Mouse (Mus musculus) limb, embryonic 13.5 days (tissue): ENCODE results near the gene Vegfa. TPM values are rescaled to one million over a fixed set of nuclear protein-coding genes. Genes with fewer than 3 reads are reported as not detected.

ENCODE experiments used
- ATAC-seq: fragments of 200-750 bp; cut with Nextera tagmentation; 2 replicates; pipeline ENCODE4 v1.8.0; 2017; ENCODE audit warnings: low read depth, moderate number of reproducible peaks, moderate TSS enrichment; ENCODE audit not compliant: low FRiP score
- H3K27ac ChIP-seq: fragments of 300-500 bp; sonication (generic); 2 replicates; pipeline ENCODE4 v1.5.1; 2015; ENCODE audit warnings: inconsistent platforms, mild to moderate bottlenecking, moderate library complexity
- H3K27me3 ChIP-seq: fragments of 300-500 bp; sonication (generic); 2 replicates; pipeline ENCODE4 v1.6.1; 2015; ENCODE audit warnings: mild to moderate bottlenecking, inconsistent platforms
- H3K36me3 ChIP-seq: fragments of 300-500 bp; sonication (generic); 2 replicates; pipeline ENCODE4 v1.6.1; 2015; ENCODE audit warnings: inconsistent platforms, mild to moderate bottlenecking, moderate library complexity
- H3K4me1 ChIP-seq: fragments of 300-500 bp; sonication (generic); 2 replicates; pipeline ENCODE4 v1.6.1; 2015; ENCODE audit warnings: inconsistent platforms
- H3K4me2 ChIP-seq: fragments of 300-500 bp; sonication (generic); replicated peaks from 2 replicates; pipeline ENCODE4 v1.6.1; 2015; ENCODE audit warnings: inconsistent platforms, mild to moderate bottlenecking, moderate library complexity
- H3K4me3 ChIP-seq: fragments of 300-500 bp; sonication (generic); 2 replicates; pipeline ENCODE4 v1.5.1; 2015; ENCODE audit warnings: moderate library complexity, mild to moderate bottlenecking, inconsistent platforms
- H3K9ac ChIP-seq: fragments of 300-500 bp; sonication (generic); 2 replicates; pipeline ENCODE4 v1.6.1; 2015; ENCODE audit warnings: mild to moderate bottlenecking, inconsistent platforms
- H3K9me3 ChIP-seq: fragments of 300-500 bp; sonication (generic); 2 replicates; pipeline ENCODE4 v1.6.1; 2016; ENCODE audit warnings: inconsistent platforms
- WGBS: fragments of 180-500 bp; shearing (Covaris S2); methylation state at CpG from one replicate; pipeline ENCODE4 v1.1.7; 2015; 5-methylcytosine and 5-hydroxymethylcytosine counted together
- polyA plus RNA-seq: library from polyadenylated mRNA; unstranded; fragments of >200 nt; fragmentation: Nextera tagmentation; extraction: Ambion mirVana; gene quantifications from 2 replicates; pipeline ENCODE4 v1.2.1, GENCODE M21; 2015

The Vegfa gene
- polyA plus RNA-seq, 1 experiment from 2014 or later = 4.6 TPM

GRCm38 (mm10) chr17:45979025-45979805 lies 53.0 kb downstream of the Vegfa start:
- no peaks in the 10 kb centered on the region for H3K36me3 ChIP-seq
- peaks cover 5% of the 10 kb centered on the region; the same call in 1 of the 2 replicates for H3K4me1 ChIP-seq
- H3K27me3 ChIP-seq = no peaks in the 10 kb centered on the region
- no peak for ATAC-seq
- H3K4me3 ChIP-seq = no peak overlapping the region
- no peaks in the 10 kb centered on the region for H3K9me3 ChIP-seq
- H3K27ac ChIP-seq = no peak overlapping the region
- H3K4me2 ChIP-seq = no peak overlapping the region
- 61% methylated on average over 10 of the region's 10 CpGs for WGBS
- no peak overlapping the region for H3K9ac ChIP-seq

- WGBS = 28% methylated on average over 7 of the region's 7 CpGs
- Histone ChIP-seq H3K9ac (no peak overlapping the region), H3K27ac (no peak overlapping the region), H3K4me1 (peaks cover 5% of the 10 kb centered on the region; the same call in 1 of the 2 replicates), H3K4me2 (no peak overlapping the region), H3K4me3 (no peak overlapping the region), H3K27me3 (no peaks in the 10 kb centered on the region), H3K9me3 (0 out of 2 replicates have a peak, but pooled peaks cover 4% of the 10 kb centered on the region), H3K36me3 (no peaks in the 10 kb centered on the region)
- ATAC-seq = no peak
Observed at GRCm38 (mm10) chr17:45974461-45974860, 57.7 kb downstream of the Vegfa start.

- H3K36me3 ChIP-seq = no peaks in the 10 kb centered on the region
- H3K4me2 ChIP-seq = no peak overlapping the region
- H3K27ac ChIP-seq = no peak overlapping the region
- WGBS = 86% methylated on average over 7 of the region's 7 CpGs
- H3K4me3 ChIP-seq = no peak overlapping the region
- ATAC-seq = no peak
- H3K4me1 ChIP-seq = peaks cover 8% of the 10 kb centered on the region
- H3K9ac ChIP-seq = no peak overlapping the region
- 0 out of 2 replicates have a peak, but pooled peaks cover 4% of the 10 kb centered on the region for H3K9me3 ChIP-seq
- no peaks in the 10 kb centered on the region for H3K27me3 ChIP-seq
Observed at GRCm38 (mm10) chr17:45973214-45973613, 59.0 kb downstream of the Vegfa start.

- H3K4me1 ChIP-seq = peaks cover 16% of the 10 kb centered on the region
- WGBS = 83% methylated on average over 7 of the region's 7 CpGs
- 0 out of 2 replicates have a peak, but pooled peaks cover 4% of the 10 kb centered on the region for H3K9me3 ChIP-seq
Observed at GRCm38 (mm10) chr17:45972405-45972804, 59.8 kb downstream of the Vegfa start.

GRCm38 (mm10) chr17:45971800-45972199 lies 60.4 kb downstream of the Vegfa start:
- H3K9ac ChIP-seq = no peak overlapping the region
- 0 out of 2 replicates have a peak, but pooled peaks cover 4% of the 10 kb centered on the region for H3K9me3 ChIP-seq
- H3K27me3 ChIP-seq = no peaks in the 10 kb centered on the region
- H3K4me1 ChIP-seq = peaks cover 20% of the 10 kb centered on the region
- H3K4me2 ChIP-seq = no peak overlapping the region
- no peaks in the 10 kb centered on the region for H3K36me3 ChIP-seq
- ATAC-seq = no peak
- WGBS = 90% methylated on average over 6 of the region's 6 CpGs
- H3K27ac ChIP-seq = no peak overlapping the region
- H3K4me3 ChIP-seq = no peak overlapping the region

More at GRCm38 (mm10) chr17:45972405-45972804, 59.8 kb downstream of the Vegfa start:
- H3K27me3 ChIP-seq = no peaks in the 10 kb centered on the region
- no peaks in the 10 kb centered on the region for H3K36me3 ChIP-seq
- no peak overlapping the region for H3K4me3 ChIP-seq
- H3K27ac ChIP-seq = no peak overlapping the region
- no peak overlapping the region for H3K4me2 ChIP-seq
- no peak for ATAC-seq
- no peak overlapping the region for H3K9ac ChIP-seq

- 82% methylated on average over 17 of the region's 17 CpGs for WGBS
- H3K9me3 ChIP-seq = 0 out of 2 replicates have a peak, but pooled peaks cover 4% of the 10 kb centered on the region
- no peak overlapping the region for H3K27ac ChIP-seq
- H3K27me3 ChIP-seq = no peaks in the 10 kb centered on the region
- no peaks in the 10 kb centered on the region for H3K36me3 ChIP-seq
- H3K4me3 ChIP-seq = no peak overlapping the region
- H3K9ac ChIP-seq = no peak overlapping the region
- H3K4me2 ChIP-seq = no peak overlapping the region
- H3K4me1 ChIP-seq = peaks cover 24% of the 10 kb centered on the region
- ATAC-seq = no peak
Observed at GRCm38 (mm10) chr17:45970741-45971550, 61.2 kb downstream of the Vegfa start.

GRCm38 (mm10) chr17:45969596-45969995 lies 62.6 kb downstream of the Vegfa start:
- H3K27ac ChIP-seq = no peak overlapping the region
- 0 out of 2 replicates have a peak, but pooled peaks cover 4% of the 10 kb centered on the region for H3K9me3 ChIP-seq
- H3K4me2 ChIP-seq = no peak overlapping the region
- peaks cover 23% of the 10 kb centered on the region for H3K4me1 ChIP-seq
- 51% methylated on average over 8 of the region's 8 CpGs for WGBS
- no peak for ATAC-seq
- H3K36me3 ChIP-seq = no peaks in the 10 kb centered on the region
- H3K27me3 ChIP-seq = no peaks in the 10 kb centered on the region
- H3K4me3 ChIP-seq = no peak overlapping the region
- H3K9ac ChIP-seq = no peak overlapping the region

- Histone ChIP-seq H3K4me3 (no peak overlapping the region), H3K36me3 (no peaks in the 10 kb centered on the region), H3K27me3 (no peaks in the 10 kb centered on the region), H3K9ac (no peak overlapping the region), H3K4me2 (no peak overlapping the region), H3K4me1 (peaks cover 27% of the 10 kb centered on the region), H3K27ac (no peak overlapping the region; the same call in 1 of the 2 replicates), H3K9me3 (no peaks in the 10 kb centered on the region)
- ATAC-seq = no peak
- 70% methylated on average over 11 of the region's 11 CpGs for WGBS
Observed at GRCm38 (mm10) chr17:45968341-45968740, 63.8 kb downstream of the Vegfa start.

Other genes starting within 250 kb of the Vegfa start
- 141 and 143 TPM in 2 replicates for gene Mrps18a, start 78.6 kb upstream of the Vegfa start, polyA plus RNA-seq
- 11.1 and 11.4 TPM in 2 replicates for gene Rsph9, start 111.8 kb upstream of the Vegfa start, polyA plus RNA-seq
- 36.4 and 39.0 TPM in 2 replicates for gene Mad2l1bp, start 121.2 kb upstream of the Vegfa start, polyA plus RNA-seq
- gene Gtpbp2, start 128.7 kb upstream of the Vegfa start, polyA plus RNA-seq = 45.2 and 49.3 TPM in 2 replicates
- 18.9 and 19.2 TPM in 2 replicates for gene Polh, start 170.3 kb upstream of the Vegfa start, polyA plus RNA-seq
- 43.1 and 48.5 TPM in 2 replicates for gene Xpo5, start 170.4 kb upstream of the Vegfa start, polyA plus RNA-seq
- gene Polr1c, start 215.7 kb upstream of the Vegfa start, polyA plus RNA-seq = 103 and 105 TPM in 2 replicates
- gene Yipf3, start 215.7 kb upstream of the Vegfa start, polyA plus RNA-seq = 104 and 110 TPM in 2 replicates
- 0.69 and 1.4 TPM in 2 replicates for gene Lrrc73, start 221.2 kb upstream of the Vegfa start, polyA plus RNA-seq